Mouse (Mus musculus): ENCODE data around the gene Cenpu.

GRCm38 (mm10) chr8:46504196-46504595 is 47.6 kb upstream of the Cenpu start:
- TF ChIP-seq CTCF (IDR thresholded peaks at IDR 0.05) = no peak
- no peak for TF ChIP-seq EP300 (IDR thresholded peaks at IDR 0.05)
